Mouse (Mus musculus) forebrain, embryonic 12.5 days (tissue): Measurements from ENCODE around the gene Hist1h3b. TPM values are rescaled to one million over a fixed set of nuclear protein-coding genes. Genes with fewer than 3 reads are reported as not detected.
"Not testable (repeated sequence)": the region's sequence is repeated elsewhere in the genome, so short reads cannot be mapped to it uniquely, and the experiment has no call there.

Experiments used
- ATAC-seq: fragments of 200-750 bp; cut with Nextera tagmentation; 2 replicates; pipeline ENCODE4 v1.8.0; 2017; ENCODE audit warnings: moderate TSS enrichment; ENCODE audit not compliant: low FRiP score
- H3K27ac ChIP-seq: fragments of 300-500 bp; sonication (generic); 2 replicates; pipeline ENCODE4 v1.5.1; 2016; ENCODE audit warnings: mild to moderate bottlenecking
- H3K27me3 ChIP-seq: fragments of 300-500 bp; sonication (generic); 2 replicates; pipeline ENCODE4 v1.6.1; 2016; ENCODE audit warnings: mild to moderate bottlenecking
- H3K36me3 ChIP-seq: fragments of 300-500 bp; sonication (generic); replicated peaks from 2 replicates; pipeline ENCODE4 v1.6.1; 2016; ENCODE audit warnings: mild to moderate bottlenecking
- H3K4me1 ChIP-seq: fragments of 300-500 bp; sonication (generic); 2 replicates; pipeline ENCODE4 v1.6.1; 2016
- H3K4me2 ChIP-seq: fragments of 300-500 bp; sonication (generic); 2 replicates; pipeline ENCODE4 v1.6.1; 2016; ENCODE audit warnings: mild to moderate bottlenecking, moderate library complexity
- H3K4me3 ChIP-seq: fragments of 300-500 bp; sonication (generic); replicated peaks from 2 replicates; pipeline ENCODE4 v1.5.1; 2016; ENCODE audit warnings: mild to moderate bottlenecking
- H3K9ac ChIP-seq: fragments of 300-500 bp; sonication (generic); 2 replicates; pipeline ENCODE4 v1.6.1; 2016; ENCODE audit warnings: mild to moderate bottlenecking
- H3K9me3 ChIP-seq: fragments of 300-500 bp; sonication (generic); 2 replicates; pipeline ENCODE4 v1.6.1; 2016
- WGBS: fragments of 180-500 bp; shearing (Covaris S2); methylation state at CpG from one replicate; pipeline ENCODE4 v1.1.7; 2016; 5-methylcytosine and 5-hydroxymethylcytosine counted together
- polyA plus RNA-seq: library from polyadenylated mRNA; unstranded; fragments of >200 nt; fragmentation: Nextera tagmentation; extraction: Ambion mirVana; gene quantifications from 2 replicates; pipeline ENCODE4 v1.2.1, GENCODE M21; 2016

Gene Hist1h3b
- polyA plus RNA-seq, 1 experiment from 2014 or later = 15.8 TPM

DNA sequence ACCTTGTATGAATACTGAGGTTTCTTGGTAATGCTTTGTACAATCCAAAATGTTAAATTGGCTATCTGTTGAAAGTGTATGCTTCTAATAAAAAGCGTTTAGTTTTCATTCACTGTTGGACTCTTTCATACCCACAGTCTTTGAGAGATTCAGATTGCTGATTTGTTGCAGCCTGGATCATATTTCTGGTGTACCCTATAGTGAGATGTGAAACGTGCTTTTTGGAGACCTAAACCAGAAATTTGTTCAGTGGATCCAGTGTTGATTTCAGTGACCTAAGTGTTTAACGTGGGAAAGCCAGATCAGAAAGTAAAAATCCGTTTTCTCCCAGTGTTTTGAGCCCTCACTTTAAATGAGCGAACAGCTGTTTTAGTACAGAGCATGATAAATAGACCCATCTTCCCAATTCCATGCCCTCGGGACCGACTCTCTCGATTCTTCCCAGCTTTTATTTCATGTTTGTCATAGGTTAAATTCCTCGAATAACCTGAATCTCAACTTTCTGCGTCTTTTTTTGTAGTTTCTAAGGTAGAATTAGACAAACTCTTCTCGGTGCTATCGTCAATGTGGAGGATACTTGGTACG is 11.7 kb upstream of the Hist1h3b start:
- Histone ChIP-seq H3K27me3 (no peaks in the 10 kb centered on the region), H3K36me3 (no peaks in the 10 kb centered on the region), H3K4me2 (peak overlapping the region; percentile 95), H3K27ac (peak overlapping the region; percentile 99), H3K4me1 (peaks cover 31% of the 10 kb centered on the region), H3K4me3 (peak overlapping the region; percentile 58), H3K9ac (peak overlapping the region; percentile 90), H3K9me3 (no peaks in the 10 kb centered on the region)
- ATAC-seq = no peak
- 41% methylated on average over 13 of the region's 13 CpGs for WGBS

- Histone ChIP-seq H3K27ac (peak overlapping the region; percentile 99), H3K4me1 (peaks cover 31% of the 10 kb centered on the region), H3K4me3 (peak overlapping the region; percentile 58; the same call in 1 of the 2 replicates), H3K4me2 (peak overlapping the region; percentile 95), H3K9me3 (no peaks in the 10 kb centered on the region), H3K9ac (no peak overlapping the region), H3K27me3 (no peaks in the 10 kb centered on the region), H3K36me3 (no peaks in the 10 kb centered on the region)
- WGBS = 68% methylated on average over 5 of the region's 5 CpGs
- no peak for ATAC-seq
Measured at GRCm38 (mm10) chr13:23740910-23741309, 11.2 kb upstream of the Hist1h3b start.

GRCm38 (mm10) chr13:23742007-23742406 is 10.1 kb upstream of the Hist1h3b start:
- no peaks in the 10 kb centered on the region for H3K9me3 ChIP-seq
- H3K27me3 ChIP-seq = no peaks in the 10 kb centered on the region
- no peaks in the 10 kb centered on the region for H3K36me3 ChIP-seq
- H3K9ac ChIP-seq = no peak overlapping the region
- peaks cover 31% of the 10 kb centered on the region for H3K4me1 ChIP-seq
- H3K4me2 ChIP-seq = no peak overlapping the region
- no peak for ATAC-seq
- H3K4me3 ChIP-seq = no peak overlapping the region
- H3K27ac ChIP-seq = no peak overlapping the region

DNA sequence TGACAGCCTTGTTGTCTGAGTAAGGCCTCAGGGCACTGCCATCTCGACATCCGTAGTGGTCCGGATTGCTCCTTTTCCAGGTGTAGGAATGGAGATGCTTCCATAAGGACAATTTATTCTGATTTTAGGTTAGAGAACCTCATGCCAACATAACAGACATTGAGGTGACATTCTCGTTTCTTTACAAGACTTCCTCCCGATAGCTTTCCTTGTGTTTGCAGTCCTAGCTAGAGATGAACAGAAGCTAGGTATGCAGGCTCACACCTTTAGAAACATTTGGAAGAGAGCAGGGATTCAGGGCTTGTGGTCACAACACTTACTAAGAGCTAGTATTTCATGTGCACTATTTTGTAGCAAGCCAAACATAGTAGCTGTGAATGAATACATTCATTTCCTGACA is 8.9 kb upstream of the Hist1h3b start:
- H3K36me3 ChIP-seq = no peaks in the 10 kb centered on the region
- no peak overlapping the region for H3K4me3 ChIP-seq
- H3K9me3 ChIP-seq = no peaks in the 10 kb centered on the region
- ATAC-seq = no peak
- H3K4me2 ChIP-seq = no peak overlapping the region
- 0 out of 2 replicates have a peak overlapping the region, but pooled peaks have one; percentile 53 for H3K27ac ChIP-seq
- H3K4me1 ChIP-seq = peaks cover 34% of the 10 kb centered on the region
- no peaks in the 10 kb centered on the region for H3K27me3 ChIP-seq
- H3K9ac ChIP-seq = no peak overlapping the region
- 88% methylated on average over 5 of the region's 5 CpGs for WGBS

- Histone ChIP-seq H3K27ac (peak overlapping the region; percentile 99), H3K4me2 (peak overlapping the region; percentile 63), H3K36me3 (no peaks in the 10 kb centered on the region), H3K9me3 (no peaks in the 10 kb centered on the region), H3K4me3 (peak overlapping the region; percentile 45), H3K27me3 (no peaks in the 10 kb centered on the region), H3K9ac (peak overlapping the region; percentile 64; the same call in 1 of the 2 replicates), H3K4me1 (peaks cover 34% of the 10 kb centered on the region)
- 44% methylated on average over 4 of the region's 4 CpGs for WGBS
- no peak for ATAC-seq
Measured at GRCm38 (mm10) chr13:23743963-23744362, 8.1 kb upstream of the Hist1h3b start.

- Histone ChIP-seq H3K4me2 (peak overlapping the region; percentile 63), H3K27me3 (no peaks in the 10 kb centered on the region), H3K27ac (peak overlapping the region; percentile 99), H3K4me3 (peak overlapping the region; percentile 45), H3K36me3 (no peaks in the 10 kb centered on the region), H3K9me3 (no peaks in the 10 kb centered on the region), H3K4me1 (peaks cover 29% of the 10 kb centered on the region), H3K9ac (peak overlapping the region; percentile 64)
- ATAC-seq = no peak
- under 1% methylated on average over 15 of the region's 36 CpGs for WGBS
Measured at GRCm38 (mm10) chr13:23744421-23745380, 7.4 kb upstream of the Hist1h3b start.

GRCm38 (mm10) chr13:23745381-23746161 is 6.5 kb upstream of the Hist1h3b start, which contains the start of gene Hist1h3c:
TSS of gene Hist1h3c (minus strand) at chr13:23745602.
- peak within 1 kb of the TSS; percentile 99 for H3K27ac ChIP-seq
- H3K9me3 ChIP-seq = no peaks in the 10 kb centered on the region
- peak within 1 kb of the TSS; percentile 75 for H3K9ac ChIP-seq
- peak within 1 kb of the TSS; percentile 45 for H3K4me3 ChIP-seq
- H3K4me2 ChIP-seq = peak within 1 kb of the TSS; percentile 63
- under 1% methylated on average over 26 of the region's 28 CpGs for WGBS
- no peaks in the 10 kb centered on the region for H3K27me3 ChIP-seq
- H3K36me3 ChIP-seq = no peaks in the 10 kb centered on the region
- H3K4me1 ChIP-seq = peaks cover 21% of the 10 kb centered on the region
- ATAC-seq = peak; percentile 72

GRCm38 (mm10) chr13:23746201-23747080 is 5.6 kb upstream of the Hist1h3b start, which contains the start of gene Hist1h2bb:
TSS of gene Hist1h2bb (plus strand) at chr13:23746734.
- Histone ChIP-seq H3K9ac (peak within 1 kb of the TSS; percentile 75), H3K4me2 (peak within 1 kb of the TSS; percentile 63), H3K4me1 (peaks cover 17% of the 10 kb centered on the region), H3K27ac (peak within 1 kb of the TSS; percentile 99), H3K4me3 (peak within 1 kb of the TSS; percentile 45)
- H3K9me3 ChIP-seq, H3K27me3 ChIP-seq, H3K36me3 ChIP-seq: not testable (repeated sequence)
- peak; percentile 92 for ATAC-seq
- WGBS = under 1% methylated on average over 40 of the region's 58 CpGs

DNA sequence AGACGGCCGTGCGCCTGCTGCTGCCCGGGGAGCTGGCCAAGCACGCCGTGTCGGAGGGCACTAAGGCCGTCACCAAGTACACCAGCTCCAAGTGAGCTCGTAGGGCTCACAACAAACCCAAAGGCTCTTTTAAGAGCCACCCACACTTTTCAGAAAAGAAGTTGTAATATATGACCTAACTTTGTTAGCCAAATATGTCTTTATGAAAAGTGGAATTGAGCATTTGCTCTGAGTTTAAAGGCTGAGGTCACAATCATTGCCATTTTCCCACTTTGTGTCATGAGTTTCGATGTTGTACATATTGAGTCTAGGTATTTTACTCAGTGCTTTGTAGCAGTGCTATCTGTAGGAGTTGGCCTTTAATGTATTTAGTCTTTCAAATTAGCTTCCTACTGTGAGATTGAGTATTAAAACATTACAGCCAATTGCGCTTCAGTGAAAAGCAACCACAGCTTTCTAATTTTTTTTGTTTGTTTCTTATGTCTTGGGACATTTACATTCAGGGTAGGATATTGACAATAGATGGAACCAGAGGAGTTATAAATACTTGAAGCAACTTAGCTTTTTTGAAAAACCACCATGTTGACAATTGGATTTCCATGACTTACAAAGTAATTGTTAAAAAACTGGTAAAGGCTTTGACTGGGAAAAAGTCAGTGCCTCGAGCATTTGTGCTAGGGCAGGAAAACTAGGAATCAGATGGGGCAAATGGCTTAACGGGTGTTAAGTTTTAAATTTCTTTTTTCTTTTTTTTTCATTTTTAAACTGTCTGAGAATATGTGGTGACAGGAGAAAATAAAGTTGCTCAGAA is 4.8 kb upstream of the Hist1h3b start:
- H3K9me3 ChIP-seq = no peaks in the 10 kb centered on the region
- peak overlapping the region; percentile 58 for H3K9ac ChIP-seq
- H3K4me2 ChIP-seq = peak overlapping the region; percentile 63
- H3K27me3 ChIP-seq = no peaks in the 10 kb centered on the region
- 1% methylated on average over 11 of the region's 13 CpGs for WGBS
- peak overlapping the region; percentile 45 for H3K4me3 ChIP-seq
- peak overlapping the region; percentile 99 for H3K27ac ChIP-seq
- peaks cover 17% of the 10 kb centered on the region for H3K4me1 ChIP-seq
- no peaks in the 10 kb centered on the region for H3K36me3 ChIP-seq
- ATAC-seq = no peak

GRCm38 (mm10) chr13:23747892-23748288 is 4.2 kb upstream of the Hist1h3b start:
- Histone ChIP-seq H3K27ac (peak overlapping the region; percentile 99), H3K9me3 (no peaks in the 10 kb centered on the region), H3K9ac (peak overlapping the region; percentile 48), H3K36me3 (no peaks in the 10 kb centered on the region), H3K4me2 (peak overlapping the region; percentile 63), H3K4me3 (0 out of 2 replicates have a peak overlapping the region, but pooled peaks have one; percentile 4), H3K4me1 (peaks cover 17% of the 10 kb centered on the region), H3K27me3 (no peaks in the 10 kb centered on the region)
- no peak for ATAC-seq
- WGBS = 7% methylated on average over 4 of the region's 4 CpGs
